Mouse (Mus musculus) erythroblast, embryonic 14.5 days (primary cell): ENCODE measurements around the gene Col9a2.

Source experiments
- GATA1 ChIP-seq: IDR thresholded peaks from 2 replicates; pipeline ENCODE4 v1.6.1; 2012; ENCODE audit warnings: low read length, inconsistent platforms, mixed read lengths
- TAL1 ChIP-seq: IDR thresholded peaks from 3 replicates; pipeline ENCODE4 v1.6.1; 2012; ENCODE audit warnings: low read length, inconsistent platforms, mixed read lengths

GRCm38 (mm10) chr4:121016928-121017657 is 22.1 kb upstream of the Col9a2 start, which contains the start of gene Smap2:
- TF ChIP-seq GATA1 (no peak), TAL1 (no peak)
